Mouse (Mus musculus) cerebellum, postnatal 14 days (tissue): ENCODE measurements around the gene 2210011C24Rik.

ENCODE experiments used
- DNase-seq, 2 experiments: peaks; one replicate each; pipeline ENCODE4 v3.0.0; 2021; ENCODE audit warnings: mixed read lengths in 2 of 2

Gene 2210011C24Rik

DNA sequence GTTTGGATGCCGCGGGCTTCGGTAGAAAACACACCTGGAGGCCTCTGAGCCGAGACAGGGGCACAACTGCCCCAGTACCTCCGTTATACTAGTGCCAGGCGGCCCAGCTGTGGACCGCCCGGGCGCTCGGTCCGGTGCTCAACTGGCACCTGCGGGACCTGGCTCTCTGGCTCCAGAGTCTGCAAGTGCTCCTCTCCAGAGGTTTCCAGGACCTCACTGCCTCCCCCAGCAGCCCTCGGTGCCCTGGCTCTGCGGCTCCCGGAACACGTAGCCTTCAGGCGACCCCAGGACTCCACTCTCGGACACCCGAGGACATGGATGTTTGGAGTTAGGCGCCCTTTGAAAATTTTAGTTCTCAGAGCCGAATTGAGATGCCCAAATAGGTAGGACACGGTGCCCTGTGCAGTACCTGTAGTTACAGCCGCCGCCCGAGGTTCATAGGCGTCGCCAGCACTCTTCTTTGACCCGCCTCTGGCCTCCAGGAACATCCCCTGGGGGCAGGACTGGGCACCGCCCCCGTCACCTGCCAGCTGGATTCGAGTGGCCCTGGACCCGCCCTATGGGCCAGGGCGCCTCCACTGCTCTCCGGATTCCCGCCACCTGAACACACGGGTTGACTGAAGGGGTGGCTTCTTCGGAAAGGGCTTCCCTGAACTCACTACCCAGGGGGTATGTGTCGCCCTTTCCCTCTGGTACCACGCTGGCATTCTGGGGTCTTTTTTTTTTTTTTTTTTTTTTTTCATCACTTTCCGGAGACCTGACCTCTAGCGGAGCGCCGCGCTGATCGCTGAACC, at the start of gene 2210011C24Rik:
Gene 2210011C24Rik (minus strand): TSS at position 467 of the 794 bp plus-strand sequence.
- no peak for DNase-seq

DNA sequence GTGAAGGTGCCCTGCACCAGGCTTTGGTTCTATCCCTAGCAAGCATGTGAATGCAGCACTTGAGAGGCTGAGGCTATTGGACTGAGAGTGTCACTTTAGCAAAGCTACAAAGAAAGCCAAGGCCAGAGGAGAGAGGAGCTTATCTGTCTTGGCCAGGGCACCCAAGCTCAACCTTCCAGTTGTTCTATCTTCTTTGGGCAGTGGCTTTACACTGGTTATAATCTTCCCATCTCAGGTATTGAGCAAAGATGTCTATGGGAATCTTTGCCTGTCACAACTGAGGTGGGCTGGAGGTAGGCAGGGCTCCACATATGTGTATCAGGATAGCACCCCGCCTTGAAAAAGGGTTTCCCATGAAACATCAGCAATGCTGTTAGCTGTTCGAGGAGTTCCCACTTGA, 48.3 kb upstream of the 2210011C24Rik start:
- no peak for DNase-seq

GRCm38 (mm10) chr8:84059226-84059625, 47.3 kb upstream of the 2210011C24Rik start:
- no peak for DNase-seq

DNA sequence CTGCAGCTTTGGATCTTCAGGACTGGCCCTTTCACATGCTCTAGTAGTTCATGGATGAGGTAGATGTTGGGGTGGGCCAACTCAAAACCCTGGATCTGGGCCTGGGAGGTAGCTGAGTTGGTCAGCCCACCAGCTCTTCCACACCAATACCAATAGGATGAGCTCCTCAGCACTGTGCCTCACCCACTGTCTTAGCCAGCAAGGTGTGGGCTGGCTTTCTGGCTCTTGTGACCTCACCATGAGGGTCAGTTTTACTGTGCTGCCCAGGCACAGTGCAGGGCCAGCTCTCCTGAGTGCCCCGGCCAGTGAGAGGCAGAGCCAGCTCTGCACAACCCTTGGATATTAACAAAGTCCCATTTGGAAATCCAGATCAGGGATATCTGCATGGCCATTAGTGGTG, 45.9 kb upstream of the 2210011C24Rik start:
- DNase-seq = no peak

DNA sequence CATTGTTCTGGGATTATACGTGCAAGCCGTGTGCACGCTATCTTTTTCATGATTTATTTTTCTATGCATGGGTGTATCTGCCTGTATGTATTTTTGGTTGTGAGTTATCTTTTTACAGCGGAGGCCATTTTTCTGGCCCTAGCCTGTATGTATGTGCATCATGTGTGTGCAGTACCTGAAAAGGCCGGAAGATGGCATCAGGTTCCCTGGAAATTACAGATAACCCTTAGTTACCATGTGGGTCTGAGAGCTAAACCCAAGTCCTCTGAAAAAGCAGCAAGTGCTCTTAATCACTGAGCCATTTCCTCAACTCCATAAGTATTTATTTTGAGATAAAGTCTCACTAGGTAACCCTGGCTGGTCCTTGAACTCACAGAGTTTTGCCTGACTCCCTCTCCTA, 41.3 kb upstream of the 2210011C24Rik start:
- no peak for DNase-seq

DNA sequence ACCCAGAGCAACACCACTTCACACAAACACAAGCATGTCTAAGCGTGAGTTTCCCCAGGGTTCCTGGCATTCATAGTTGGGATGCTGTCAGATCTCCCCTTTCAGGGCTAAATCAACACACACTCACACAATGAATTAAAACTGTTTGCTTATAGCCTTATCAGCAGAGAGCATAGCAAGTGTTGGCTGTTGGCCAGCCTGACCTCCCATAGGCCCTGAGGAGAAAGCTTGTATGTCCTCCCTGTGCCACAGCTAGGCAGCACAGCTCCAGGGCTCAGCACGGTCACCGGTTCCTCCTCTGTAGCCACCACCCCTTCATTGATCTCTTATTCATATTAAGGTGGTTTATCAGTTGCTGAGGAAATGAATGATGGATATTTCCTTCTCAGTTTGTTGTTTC, 40.8 kb upstream of the 2210011C24Rik start:
- no peak for DNase-seq

- no peak for DNase-seq
Measured at GRCm38 (mm10) chr8:84048171-84048570, 36.2 kb upstream of the 2210011C24Rik start.

DNA sequence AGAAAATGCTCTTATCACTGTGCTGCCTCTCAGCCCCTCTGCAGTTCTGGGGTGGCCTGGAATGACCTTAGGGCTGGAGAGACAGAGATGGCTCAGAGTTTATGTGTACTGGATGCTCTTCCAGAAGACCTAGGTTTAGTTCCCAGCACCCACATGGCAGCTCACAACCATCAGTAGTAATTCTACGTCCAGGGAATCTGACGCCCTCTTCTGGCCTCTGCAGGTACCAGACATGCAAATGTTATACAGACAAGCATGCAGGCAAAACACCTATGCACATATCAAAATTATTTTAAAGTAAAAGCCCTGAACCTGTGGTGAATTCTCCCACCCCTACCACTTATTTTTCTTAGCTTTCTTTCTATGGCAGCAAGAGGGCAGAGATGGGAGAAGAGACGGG, 34.5 kb upstream of the 2210011C24Rik start:
- no peak for DNase-seq

GRCm38 (mm10) chr8:84044900-84045299, 32.9 kb upstream of the 2210011C24Rik start, which contains the start of gene Rln3:
Gene Rln3 (minus strand): TSS chr8:84045000.
- DNase-seq = no peak

GRCm38 (mm10) chr8:84044103-84044502, 32.1 kb upstream of the 2210011C24Rik start:
- DNase-seq = peak in 1 of 2 experiments; percentile 19

- peak; percentile 61 to 72 for DNase-seq
Measured at GRCm38 (mm10) chr8:84042948-84043342, 31.0 kb upstream of the 2210011C24Rik start.

- peak; percentile 35 to 59 for DNase-seq
Measured at GRCm38 (mm10) chr8:84042066-84042947, 30.3 kb upstream of the 2210011C24Rik start, which contains the start of gene Il27ra. Gene Il27ra (minus strand): TSS chr8:84042589.

DNA sequence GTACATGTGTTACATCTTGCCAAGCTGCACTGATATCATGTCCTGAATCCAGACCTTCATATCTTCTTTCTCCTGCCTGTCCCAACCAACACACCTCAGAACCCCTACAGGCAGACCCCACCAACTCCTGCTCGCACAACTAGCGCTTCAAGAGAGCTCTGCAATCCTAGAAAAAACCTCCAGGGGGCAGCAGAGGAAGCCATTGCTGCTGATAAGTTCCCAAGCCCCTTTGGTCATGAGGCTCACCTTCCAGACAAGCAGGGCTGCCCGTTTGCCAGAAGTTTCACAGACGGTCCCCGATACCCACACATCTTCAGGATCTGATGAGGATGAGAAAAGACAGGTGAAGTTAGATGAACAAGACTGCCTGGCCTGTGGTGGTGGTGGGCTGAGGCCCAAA, 27.1 kb upstream of the 2210011C24Rik start:
- peak; percentile 88 to 90 for DNase-seq

- DNase-seq = no peak
Measured at GRCm38 (mm10) chr8:84038015-84038414, 26.0 kb upstream of the 2210011C24Rik start.

DNA sequence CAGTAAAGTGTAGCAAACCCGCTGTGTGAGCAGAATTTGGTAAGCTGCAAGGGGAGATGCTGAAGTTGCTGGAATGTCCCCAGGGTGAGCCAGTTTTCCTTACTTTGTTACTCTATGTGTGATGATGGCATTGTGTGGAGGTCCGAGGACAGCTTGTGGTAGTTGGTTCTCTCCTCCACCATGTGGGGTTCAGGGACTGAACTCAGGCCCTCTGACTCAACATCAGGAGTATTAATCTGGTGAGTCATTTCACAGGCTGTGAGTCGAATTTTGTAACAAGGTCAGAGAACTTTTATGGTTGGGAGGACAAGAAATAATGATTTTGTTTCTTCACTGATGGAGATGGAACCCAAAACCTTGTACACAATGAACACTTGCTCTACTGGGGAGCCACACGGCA, 20.8 kb upstream of the 2210011C24Rik start:
- DNase-seq = no peak

DNA sequence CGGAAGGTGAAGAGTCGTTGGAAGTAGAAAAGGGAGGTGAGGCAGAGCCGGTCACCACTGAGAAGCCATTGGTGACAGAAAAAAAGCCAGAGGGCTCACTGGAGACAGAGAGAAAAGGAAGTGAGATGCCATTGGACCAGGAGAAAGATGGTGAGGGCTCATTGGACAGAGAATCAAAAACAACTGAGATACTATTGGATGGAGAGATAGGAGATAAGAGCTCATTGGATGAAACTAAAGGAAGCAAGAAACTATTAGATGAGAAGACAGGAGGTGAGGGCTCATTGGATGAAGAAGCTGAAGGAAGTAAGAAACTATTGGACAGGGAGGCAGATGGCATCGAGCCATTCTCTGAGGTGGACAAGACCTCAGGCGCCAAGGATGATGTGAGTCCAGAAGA, 17.3 kb upstream of the 2210011C24Rik start:
- DNase-seq = no peak

DNA sequence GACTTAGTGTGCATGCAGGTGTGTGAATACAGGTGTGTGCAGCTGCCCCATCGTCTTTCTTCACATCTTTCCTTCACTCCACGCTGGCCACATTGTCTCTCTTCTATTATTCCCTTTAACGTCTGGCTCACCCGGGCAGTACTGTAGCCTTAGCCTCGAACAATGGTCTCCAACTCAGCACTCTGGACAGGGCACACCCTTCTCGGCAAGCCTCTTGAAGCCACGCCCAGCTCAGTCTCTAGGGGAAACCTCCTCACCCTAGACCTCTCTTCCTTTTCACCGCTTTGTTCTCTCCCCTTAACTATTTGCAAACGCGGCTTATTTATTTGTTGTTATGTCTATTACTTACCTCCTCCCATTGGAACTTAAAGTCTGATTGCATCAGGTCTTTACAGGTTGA, 15.5 kb upstream of the 2210011C24Rik start:
- no peak for DNase-seq

DNA sequence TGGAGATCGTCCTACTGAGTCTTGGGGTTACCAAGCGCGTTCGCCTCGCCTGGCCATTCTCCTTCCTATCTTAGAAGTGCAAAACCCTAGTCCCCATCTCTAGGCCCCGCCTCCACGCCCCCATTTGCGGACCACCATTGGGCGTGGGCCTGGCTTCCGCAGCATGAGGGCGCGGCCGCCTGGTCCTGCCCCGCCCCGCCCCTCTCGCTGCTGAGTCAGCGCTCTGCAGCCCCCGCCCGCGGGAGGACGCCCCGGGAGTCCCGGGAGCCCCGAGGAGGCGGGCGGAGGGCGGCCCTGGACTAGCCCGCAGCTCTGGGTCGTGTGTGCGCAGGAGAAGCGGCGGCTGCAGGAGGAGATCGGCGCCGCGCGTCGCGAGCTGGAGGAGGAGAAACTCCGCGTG, 13.9 kb upstream of the 2210011C24Rik start:
- peak; percentile 32 to 43 for DNase-seq

DNA sequence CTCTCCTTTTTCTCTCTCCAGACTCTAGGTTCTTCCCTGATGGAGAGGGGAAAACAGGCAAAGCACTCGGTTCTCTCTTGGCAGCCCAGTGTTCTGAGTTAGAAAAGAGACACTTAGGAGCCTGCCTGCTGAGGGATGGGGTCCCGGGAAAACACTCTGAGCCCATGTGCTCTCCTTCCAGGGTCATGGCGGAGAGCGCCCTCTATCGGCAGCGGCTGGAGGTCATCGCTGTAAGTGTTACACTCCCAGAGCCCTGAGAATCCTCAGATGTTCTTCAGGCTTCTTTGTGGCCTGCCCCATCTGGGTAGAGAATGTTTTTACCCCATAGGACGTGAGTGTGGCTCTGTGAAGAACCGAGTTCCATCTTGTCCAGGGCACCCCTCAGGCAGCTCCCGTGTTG, 12.2 kb upstream of the 2210011C24Rik start:
- DNase-seq = peak; percentile 55 to 75

- DNase-seq = no peak
Measured at GRCm38 (mm10) chr8:84023631-84024030, 11.7 kb upstream of the 2210011C24Rik start.

DNA sequence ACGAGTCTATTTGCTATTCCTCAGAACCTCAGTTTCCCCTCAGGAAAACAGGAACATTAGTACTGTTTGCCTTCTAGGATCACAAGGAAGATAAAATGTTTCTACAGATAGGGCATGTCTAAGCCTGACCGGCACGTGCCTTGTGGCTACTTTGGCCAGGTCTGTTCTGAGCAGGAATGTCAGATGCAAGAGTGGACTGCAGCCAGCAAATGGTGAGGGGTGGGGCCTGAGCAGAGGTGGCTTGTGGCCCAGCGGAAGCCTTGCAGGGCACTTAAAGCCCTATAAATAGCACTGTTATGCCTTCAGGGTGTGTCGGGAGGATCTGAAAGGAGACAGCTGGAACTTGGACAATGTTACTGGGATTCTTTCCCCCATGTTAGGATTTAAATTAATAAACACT, 11.1 kb upstream of the 2210011C24Rik start:
- DNase-seq = no peak

- no peak for DNase-seq
Measured at GRCm38 (mm10) chr8:84021569-84021968, 9.6 kb upstream of the 2210011C24Rik start.

- no peak for DNase-seq
Measured at GRCm38 (mm10) chr8:84021096-84021495, 9.1 kb upstream of the 2210011C24Rik start, which contains the start of gene Palm3. Gene Palm3 (plus strand): TSS chr8:84021471.

- no peak for DNase-seq
Measured at GRCm38 (mm10) chr8:84019738-84020137, 7.8 kb upstream of the 2210011C24Rik start.
